Mouse (Mus musculus) heart, adult 2 months (tissue): Measurements from ENCODE around the gene Golga4. TPM values are rescaled to one million over a fixed set of nuclear protein-coding genes. Genes with fewer than 3 reads are reported as not detected.

Experiments used
- DNase-seq, 2 experiments: peaks; one replicate each; pipeline ENCODE4 v3.0.0; 2021
- H3K27ac ChIP-seq: fragments of 200-600 bp; 2 replicates; pipeline ENCODE4 v1.8.1; 2022
- H3K27me3 ChIP-seq: fragments of 200-500 bp; 2 replicates; pipeline ENCODE4 v1.6.1; 2012; ENCODE audit warnings: mild to moderate bottlenecking, low read length, inconsistent platforms, mixed read lengths; ENCODE audit not compliant: control insufficient read depth, insufficient read depth
- H3K36me3 ChIP-seq: fragments of 200-500 bp; 2 replicates; pipeline ENCODE4 v1.6.1; 2012; ENCODE audit warnings: low read length, inconsistent platforms; ENCODE audit not compliant: control insufficient read depth, insufficient read depth
- H3K4me1 ChIP-seq: fragments of 200-500 bp; 2 replicates; pipeline ENCODE4 v1.6.1; 2011; ENCODE audit warnings: low read length; ENCODE audit not compliant: control insufficient read depth, insufficient read depth
- H3K4me3 ChIP-seq: fragments of 200-600 bp; 2 replicates; pipeline ENCODE4 v1.8.1; 2022
- H3K79me2 ChIP-seq: fragments of 200-500 bp; replicated peaks from 2 replicates; pipeline ENCODE4 v1.6.1; 2012; ENCODE audit warnings: mild to moderate bottlenecking, inconsistent platforms, low read length, moderate library complexity, mixed read lengths; ENCODE audit not compliant: control insufficient read depth, insufficient read depth
- H3K9ac ChIP-seq: fragments of 200-500 bp; 2 replicates; pipeline ENCODE4 v1.6.1; 2012; ENCODE audit warnings: low read depth, mild to moderate bottlenecking, control low read depth, inconsistent platforms, low read length, mixed read lengths
- CTCF ChIP-seq: fragments of 200-600 bp; IDR thresholded peaks from 2 replicates; pipeline ENCODE4 v1.8.1; 2022; ENCODE audit warnings: antibody characterized with exemption, mild to moderate bottlenecking, moderate library complexity
- EP300 ChIP-seq: fragments of 200-500 bp; IDR thresholded peaks from 2 replicates; pipeline ENCODE4 v1.6.1; 2011; ENCODE audit warnings: low read depth, low read length, control low read depth; ENCODE audit not compliant: insufficient read depth
- POLR2A ChIP-seq: fragments of 200-500 bp; IDR thresholded peaks from 2 replicates; pipeline ENCODE4 v1.6.1; 2011; ENCODE audit warnings: mild to moderate bottlenecking, low read depth, low read length, control low read depth; ENCODE audit not compliant: insufficient read depth
- WGBS: fragments of 180-500 bp; shearing (Covaris S2); methylation state at CpG from one replicate; pipeline ENCODE4 v1.1.7; 2018; 5-methylcytosine and 5-hydroxymethylcytosine counted together
- intact Hi-C: fragments of 180-260 bp; cut with DNase I; formaldehyde crosslinking; loops from one replicate; pipeline ENCODE4 v1.15.1; 2025
- polyA plus RNA-seq: library from polyadenylated mRNA; depleted of rRNA; stranded (reverse); fragments of >200 nt; gene quantifications from 2 replicates; pipeline ENCODE4 v1.2.3, GENCODE M21; 2012
- total RNA-seq, 2 experiments: library from RNA; stranded (reverse); gene quantifications; 2 replicates each; pipeline ENCODE4 v1.2.3; 2021

Golga4 gene
- total and polyA plus RNA-seq, 3 experiments, result 34.4 to 420 (median 350) TPM

- Histone ChIP-seq H3K79me2 (no peaks in the 10 kb centered on the region; the same call in 1 of the 2 replicates), H3K9ac (no peak overlapping the region), H3K4me3 (no peak overlapping the region), H3K27ac (no peak overlapping the region), H3K36me3 (0 out of 2 replicates have a peak, but pooled peaks cover 2% of the 10 kb centered on the region), H3K4me1 (no peaks in the 10 kb centered on the region), H3K27me3 (no peaks in the 10 kb centered on the region)
- intact Hi-C loops, result no loop called here
- DNase-seq, result no peak
- TF ChIP-seq POLR2A (no peak), CTCF (no peak), EP300 (no peak)
- 92% methylated on average over 8 of the region's 8 CpGs for WGBS
Observed at GRCm38 (mm10) chr9:118541851-118542250, 35.8 kb downstream of the Golga4 start.

DNA sequence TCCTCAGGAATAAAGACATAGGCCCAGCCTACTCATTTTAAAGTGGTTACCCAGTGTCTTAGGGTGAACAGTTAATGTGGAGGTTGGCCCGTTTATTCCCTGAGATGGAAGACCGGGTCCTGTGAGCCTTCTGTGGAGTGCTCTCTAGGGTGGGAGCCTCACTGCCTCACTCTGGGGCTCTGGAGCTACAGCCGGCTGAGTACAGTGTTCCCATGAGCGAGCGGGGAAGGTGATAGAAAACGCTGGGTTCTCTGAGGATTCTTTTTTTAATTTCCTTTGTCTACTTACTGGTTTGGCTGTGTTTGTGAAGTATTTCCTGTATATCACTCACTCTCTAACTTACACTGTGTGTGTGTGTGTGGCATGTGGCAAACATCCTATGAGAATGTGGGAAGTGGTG is 39.1 kb downstream of the Golga4 start:
- 52% methylated on average over 6 of the region's 6 CpGs for WGBS
- no peak overlapping the region for H3K4me3 ChIP-seq
- 0 out of 2 replicates have a peak, but pooled peaks cover 2% of the 10 kb centered on the region for H3K36me3 ChIP-seq
- H3K9ac ChIP-seq, result no peak overlapping the region
- H3K27ac ChIP-seq, result no peak overlapping the region
- H3K4me1 ChIP-seq, result no peaks in the 10 kb centered on the region
- intact Hi-C loops, result no loop called here
- H3K27me3 ChIP-seq, result no peaks in the 10 kb centered on the region
- DNase-seq, result no peak
- H3K79me2 ChIP-seq, result no peaks in the 10 kb centered on the region; the same call in 1 of the 2 replicates
- TF ChIP-seq POLR2A (no peak), CTCF (no peak), EP300 (no peak)

DNA sequence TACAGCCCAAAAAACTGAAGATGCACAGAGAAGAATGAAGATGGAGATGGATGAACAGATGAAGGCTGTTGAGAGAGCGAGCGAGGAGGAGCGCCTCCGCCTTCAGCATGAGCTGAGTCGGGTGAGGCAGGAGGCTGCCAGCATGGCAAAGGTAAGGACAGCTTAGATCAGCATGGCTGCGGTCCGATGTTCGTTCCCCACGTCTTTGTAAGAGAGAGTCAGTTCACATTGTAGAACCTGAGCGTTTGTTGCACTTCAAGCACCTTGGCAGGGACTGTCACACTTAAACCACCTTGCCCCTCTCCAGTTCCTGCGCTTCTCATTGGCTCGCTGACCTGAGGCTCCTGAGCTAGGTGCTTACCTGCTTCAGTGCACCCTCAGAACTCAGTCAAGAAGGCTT is 42.6 kb downstream of the Golga4 start:
- Histone ChIP-seq H3K79me2 (no peaks in the 10 kb centered on the region), H3K9ac (no peak overlapping the region), H3K4me3 (no peak overlapping the region), H3K27ac (no peak overlapping the region), H3K27me3 (no peaks in the 10 kb centered on the region), H3K4me1 (no peaks in the 10 kb centered on the region), H3K36me3 (no peaks in the 10 kb centered on the region)
- 96% methylated on average over 12 of the region's 12 CpGs for WGBS
- no peak for DNase-seq
- no peak for TF ChIP-seq EP300
- no peak for TF ChIP-seq POLR2A
- no peak for TF ChIP-seq CTCF
- intact Hi-C loops, result no loop called here

DNA sequence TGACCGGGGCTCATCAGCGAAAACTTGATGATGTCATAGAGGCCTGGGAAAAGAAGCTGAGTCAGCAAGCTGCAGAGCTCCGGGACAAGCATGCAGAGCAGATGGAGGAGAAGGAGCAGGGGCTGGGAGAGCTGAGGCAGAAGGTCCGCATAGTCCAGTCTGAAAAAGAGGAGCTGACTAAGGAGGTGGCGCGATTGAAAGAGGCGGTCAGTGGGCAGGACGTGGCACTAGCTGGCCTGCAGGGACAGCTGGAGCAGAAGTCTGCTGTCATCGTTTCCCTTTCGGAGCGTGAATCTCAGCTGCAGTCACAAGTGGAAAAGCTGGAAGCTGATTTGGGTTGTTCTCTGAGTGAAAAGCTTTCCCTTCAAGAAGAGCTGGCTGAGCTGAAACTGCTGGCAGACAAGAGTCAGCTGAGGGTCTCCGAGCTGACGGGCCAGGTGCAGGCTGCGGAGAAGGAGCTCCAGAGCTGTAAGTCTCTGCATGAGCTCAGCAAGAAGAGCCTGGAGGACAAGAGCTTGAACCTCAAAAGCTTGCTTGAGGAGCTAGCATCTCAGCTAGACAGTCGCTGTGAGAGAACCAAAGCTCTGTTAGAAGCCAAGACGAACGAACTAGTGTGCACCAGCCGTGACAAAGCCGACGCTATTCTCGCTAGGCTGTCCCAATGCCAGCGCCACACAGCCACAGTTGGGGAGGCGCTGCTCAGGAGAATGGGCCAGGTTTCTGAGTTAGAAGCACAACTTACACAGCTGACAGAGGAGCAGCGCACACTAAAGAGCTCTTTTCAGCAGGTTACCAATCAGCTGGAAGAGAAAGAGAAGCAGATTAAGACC is 51.1 kb downstream of the Golga4 start:
- Histone ChIP-seq H3K27ac (no peak overlapping the region), H3K4me3 (no peak overlapping the region), H3K79me2 (no peaks in the 10 kb centered on the region), H3K4me1 (no peaks in the 10 kb centered on the region), H3K27me3 (no peaks in the 10 kb centered on the region), H3K36me3 (no peaks in the 10 kb centered on the region), H3K9ac (no peak overlapping the region)
- TF ChIP-seq EP300 (no peak), CTCF (no peak), POLR2A (no peak)
- WGBS, result 75% methylated on average over 24 of the region's 24 CpGs
- peak; percentile 44 to 46 for DNase-seq
- intact Hi-C loops, result no loop called here

- intact Hi-C loops, result no loop called here
- TF ChIP-seq POLR2A (no peak), CTCF (no peak), EP300 (no peak)
- Histone ChIP-seq H3K79me2 (no peaks in the 10 kb centered on the region), H3K27me3 (no peaks in the 10 kb centered on the region), H3K4me1 (no peaks in the 10 kb centered on the region), H3K36me3 (no peaks in the 10 kb centered on the region), H3K9ac (no peak overlapping the region), H3K4me3 (no peak overlapping the region), H3K27ac (no peak overlapping the region)
- DNase-seq, result no peak
- 98% methylated on average over 11 of the region's 11 CpGs for WGBS
Observed at GRCm38 (mm10) chr9:118563356-118563755, 57.3 kb downstream of the Golga4 start.

DNA sequence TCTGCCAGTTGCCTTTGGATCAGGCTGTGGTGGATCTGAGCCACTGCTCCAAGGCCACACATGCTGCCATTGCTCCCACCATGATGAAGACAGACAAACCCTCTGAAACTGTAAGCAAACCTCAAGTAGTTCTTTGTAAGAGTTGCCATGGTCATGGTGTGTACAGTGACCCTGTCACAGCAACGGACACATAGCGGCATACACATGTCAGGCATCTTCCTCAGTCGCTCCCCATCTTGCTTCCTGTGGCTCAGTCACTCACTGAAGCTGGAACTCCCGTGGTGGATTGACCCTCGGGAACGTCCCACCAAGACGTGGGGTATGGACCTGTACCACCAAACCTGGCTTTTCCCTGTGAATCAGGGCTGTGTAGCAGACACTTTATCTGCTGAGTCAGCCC is 57.8 kb downstream of the Golga4 start:
- Histone ChIP-seq H3K27me3 (no peaks in the 10 kb centered on the region), H3K4me1 (no peaks in the 10 kb centered on the region), H3K4me3 (no peak overlapping the region), H3K36me3 (no peaks in the 10 kb centered on the region), H3K9ac (no peak overlapping the region), H3K27ac (no peak overlapping the region), H3K79me2 (no peaks in the 10 kb centered on the region)
- DNase-seq, result no peak
- WGBS, result 89% methylated on average over 7 of the region's 7 CpGs
- TF ChIP-seq CTCF (no peak), POLR2A (no peak), EP300 (no peak)
- intact Hi-C loops, result no loop called here
